Mouse (Mus musculus) liver, embryonic 18 days (tissue): ENCODE data around the gene Olfr433. TPM values are rescaled to one million over a fixed set of nuclear protein-coding genes. Genes with fewer than 3 reads are reported as not detected.

ENCODE experiments used
- polyA plus RNA-seq: library from polyadenylated mRNA; depleted of rRNA; stranded (reverse); fragments of >200 nt; gene quantifications from 2 replicates; pipeline ENCODE4 v1.2.3, GENCODE M21; 2012; rRNA removed

Olfr433 gene
- polyA plus RNA-seq: 0.18 and 0.19 TPM in 2 replicates

GRCm38 (mm10) chr1:174040523-174041177 is at the start of gene Olfr433:
TSS of gene Olfr433 (plus strand) at chr1:174040705.

GRCm38 (mm10) chr1:174031698-174032097 is 8.8 kb upstream of the Olfr433 start, which contains the start of gene Ifi205:
TSS of gene Ifi205 (minus strand) at chr1:174031810.

GRCm38 (mm10) chr1:174048893-174049292 is 8.4 kb downstream of the Olfr433 start, which contains the start of gene Olfr432:
TSS of gene Olfr432 (plus strand) at chr1:174049205.

GRCm38 (mm10) chr1:174066305-174066704 is 25.8 kb downstream of the Olfr433 start, which contains the start of gene Olfr430:
TSS of gene Olfr430 (plus strand) at chr1:174066605.

GRCm38 (mm10) chr1:174084031-174084430 is 43.5 kb downstream of the Olfr433 start, which contains the start of gene Olfr429:
TSS of gene Olfr429 (plus strand) at chr1:174084331.

Other genes starting within 250 kb of the Olfr433 start
- 6.9 and 7.9 TPM in 2 replicates for gene Ifi211, start 127.7 kb upstream of the Olfr433 start, polyA plus RNA-seq
- gene Mndal, start 98.2 kb upstream of the Olfr433 start, polyA plus RNA-seq: 11.5 and 13.0 TPM in 2 replicates
- 6.8 and 8.2 TPM in 2 replicates for gene Ifi203, start 98.0 kb upstream of the Olfr433 start, polyA plus RNA-seq
- gene Ifi202b, start 58.0 kb upstream of the Olfr433 start, polyA plus RNA-seq: not detected in 2 replicates
- gene Ifi205, start 8.9 kb upstream of the Olfr433 start, polyA plus RNA-seq: 1.5 and 2.3 TPM in 2 replicates
- 0.01 TPM in 2 replicates for gene Olfr432, start 8.5 kb downstream of the Olfr433 start, polyA plus RNA-seq
- gene Olfr430, start 25.9 kb downstream of the Olfr433 start, polyA plus RNA-seq: not detected in 2 replicates
- not detected in 2 replicates for gene Olfr429, start 43.6 kb downstream of the Olfr433 start, polyA plus RNA-seq
- gene Olfr427, start 56.2 kb downstream of the Olfr433 start, polyA plus RNA-seq: not detected in 2 replicates
- 0.02 TPM in 1 of 2 replicates, not detected in the other for gene Olfr231, start 80.5 kb downstream of the Olfr433 start, polyA plus RNA-seq
- not detected in 2 replicates for gene Olfr424, start 90.8 kb downstream of the Olfr433 start, polyA plus RNA-seq
- gene Olfr420, start 114.9 kb downstream of the Olfr433 start, polyA plus RNA-seq: not detected in 2 replicates
- 14.8 and 15.7 TPM in 2 replicates for gene Spta1, start 132.1 kb downstream of the Olfr433 start, polyA plus RNA-seq
- not detected in 2 replicates for gene Olfr419, start 211.4 kb downstream of the Olfr433 start, polyA plus RNA-seq